In genomic region chrX:143543186-143543793, GRCm38 (mm10) we compare ENCODE assay signal across 8 mouse cellular contexts. TPM values are rescaled to one million over a fixed set of nuclear protein-coding genes. Genes with fewer than 3 reads are reported as not detected.
DNase-seq lines count a peak whose midpoint lies in the region; ATAC-seq and TF ChIP-seq lines count a peak whose summit lies in the region.

No protein-coding gene starts in this region.

- no peak overlapping the region for H3K9ac ChIP-seq in forebrain, embryonic 16.5 days (replicated peaks; ENCODE audit: low read depth, low read length)
- no peak overlapping the region for H3K9ac ChIP-seq in midbrain, embryonic 13.5 days (replicated peaks)
- no peak overlapping the region for H3K9ac ChIP-seq in heart, adult 2 months (ENCODE audit: low read depth, low read length)

- WGBS in forebrain, embryonic 16.5 days, result 20% methylated on average over 7 of the region's 7 CpGs
- WGBS in midbrain, embryonic 13.5 days, result 40% methylated on average over 7 of the region's 7 CpGs
- 45% methylated on average over 7 of the region's 7 CpGs for WGBS in heart, adult 2 months

- intact Hi-C loops in heart, adult 2 months (cut with DNase I), result no loop called here

- no peak overlapping the region for H3K4me2 ChIP-seq in forebrain, embryonic 16.5 days (ENCODE audit: low read length)
- H3K4me2 ChIP-seq in midbrain, embryonic 13.5 days (replicated peaks), result no peak overlapping the region

- TF ChIP-seq EP300 in heart, adult 2 months (IDR thresholded peaks at IDR 0.05; ENCODE audit: insufficient read depth, low read depth, low read length), result no peak

- peak; percentile 61 to 75 for DNase-seq in adrenal gland, adult (ENCODE audit: inconsistent age in 2 of 2, low spot score in 1 of 2)
- DNase-seq in adrenal gland, postnatal 4 days (ENCODE audit: low spot score in 2 of 2), result no peak
- DNase-seq in adrenal gland, adult 8-10 months, result peak; percentile 41
- no peak for DNase-seq in heart, adult 2 months
- no peak for DNase-seq in heart, adult 18-20 months
- no peak for DNase-seq in adipocyte (ENCODE audit: low spot score)

- TF ChIP-seq CTCF in heart, adult 2 months (IDR thresholded peaks at IDR 0.05), result no peak

- no peak overlapping the region for H3K4me3 ChIP-seq in forebrain, embryonic 16.5 days (replicated peaks; ENCODE audit: low read length)
- H3K4me3 ChIP-seq in midbrain, embryonic 13.5 days (replicated peaks), result no peak overlapping the region
- no peak overlapping the region for H3K4me3 ChIP-seq in heart, adult 2 months

- no peaks in the 10 kb centered on the region for H3K79me2 ChIP-seq in heart, adult 2 months (replicated peaks; ENCODE audit: control insufficient read depth, insufficient read depth, low read length)

- H3K4me1 ChIP-seq in forebrain, embryonic 16.5 days (replicated peaks; ENCODE audit: control insufficient read depth, insufficient read depth, low read length), result 0 out of 2 replicates have a peak, but pooled peaks cover 4% of the 10 kb centered on the region
- peaks cover 5% of the 10 kb centered on the region; the same call in 1 of the 2 replicates for H3K4me1 ChIP-seq in midbrain, embryonic 13.5 days (replicated peaks)
- H3K4me1 ChIP-seq in heart, adult 2 months (ENCODE audit: control insufficient read depth, insufficient read depth, low read length), result no peaks in the 10 kb centered on the region

- ATAC-seq in forebrain, embryonic 16.5 days, result peak; percentile 98
- peak; percentile 99 for ATAC-seq in midbrain, embryonic 13.5 days

- no peaks in the 10 kb centered on the region for H3K36me3 ChIP-seq in forebrain, embryonic 16.5 days (ENCODE audit: control insufficient read depth, insufficient read depth)
- H3K36me3 ChIP-seq in midbrain, embryonic 13.5 days, result no peaks in the 10 kb centered on the region
- H3K36me3 ChIP-seq in heart, adult 2 months (ENCODE audit: control insufficient read depth, insufficient read depth, low read length), result no peaks in the 10 kb centered on the region

- TF ChIP-seq POLR2A in heart, adult 2 months (IDR thresholded peaks at IDR 0.05; ENCODE audit: insufficient read depth, low read depth, low read length), result no peak

- no peaks in the 10 kb centered on the region for H3K9me3 ChIP-seq in forebrain, embryonic 16.5 days (ENCODE audit: control insufficient read depth, low read length)
- no peaks in the 10 kb centered on the region for H3K9me3 ChIP-seq in midbrain, embryonic 13.5 days

- H3K27me3 ChIP-seq in forebrain, embryonic 16.5 days (replicated peaks; ENCODE audit: control insufficient read depth, insufficient read depth, low read length), result no peaks in the 10 kb centered on the region
- H3K27me3 ChIP-seq in midbrain, embryonic 13.5 days, result peaks cover 12% of the 10 kb centered on the region; the same call in 1 of the 2 replicates
- no peaks in the 10 kb centered on the region for H3K27me3 ChIP-seq in heart, adult 2 months (ENCODE audit: control insufficient read depth, insufficient read depth, low read length)

- peak overlapping the region; percentile 58 for H3K27ac ChIP-seq in forebrain, embryonic 16.5 days (ENCODE audit: low read length)
- H3K27ac ChIP-seq in midbrain, embryonic 13.5 days, result peak overlapping the region; percentile 77
- H3K27ac ChIP-seq in heart, adult 2 months, result no peak overlapping the region

RNA-seq across cellular contexts. Expression of gene Pak3, which starts 24.9 kb away (rescaled TPM):
- 10 to 100 TPM; 28.6 to 29.7 TPM for total RNA-seq in adrenal gland, postnatal 4 days (2021)
- total RNA-seq in adrenal gland, adult 8-10 months (2022), result 10 to 100 TPM; 15.5 to 46.4 (median 34.2) TPM
- polyA plus RNA-seq in forebrain, embryonic 16.5 days (2015; fragmentation: Nextera tagmentation; extraction: Ambion mirVana), result 166 and 180 TPM in 2 replicates
- polyA plus RNA-seq in midbrain, embryonic 13.5 days (2015; fragmentation: Nextera tagmentation; extraction: Ambion mirVana), result 164 and 171 TPM in 2 replicates
- under 1 TPM; 0.16 to 0.23 TPM for total RNA-seq in heart, adult 2 months (2021)
- 0.06 and 0.09 TPM in 2 replicates for polyA plus RNA-seq in heart, adult 2 months (2012; rRNA removed)
- under 1 TPM; 0.35 to 0.51 TPM for total RNA-seq in heart, adult 18-20 months (2021)

Comparison
In these comparisons a context has a peak if more than half of its experiments do, and no peak if none do; other contexts are left out.
1. DNase-seq: peak in adrenal gland, adult (2 of 2) and adrenal gland, adult 8-10 months (single experiment); none in adrenal gland, postnatal 4 days (0 of 2), heart, adult 2 months (0 of 2), heart, adult 18-20 months (0 of 2) and adipocyte (single experiment).
2. RNA of gene Pak3, which starts 24.9 kb away (total RNA-seq): 15.5 to 46.4 TPM in adrenal gland, adult 8-10 months and 28.6 to 29.7 TPM in adrenal gland, postnatal 4 days; 0.35 to 0.51 TPM in heart, adult 18-20 months and 0.16 to 0.23 TPM in heart, adult 2 months; every median in the first group is over 10 times any median in the second.